Mouse (Mus musculus): ENCODE results near the gene Fam222a. TPM values are rescaled to one million over a fixed set of nuclear protein-coding genes. Genes with fewer than 3 reads are reported as not detected.

The Fam222a gene
- polyA plus RNA-seq, 2 experiments = 0.56 to 0.71 TPM

DNA sequence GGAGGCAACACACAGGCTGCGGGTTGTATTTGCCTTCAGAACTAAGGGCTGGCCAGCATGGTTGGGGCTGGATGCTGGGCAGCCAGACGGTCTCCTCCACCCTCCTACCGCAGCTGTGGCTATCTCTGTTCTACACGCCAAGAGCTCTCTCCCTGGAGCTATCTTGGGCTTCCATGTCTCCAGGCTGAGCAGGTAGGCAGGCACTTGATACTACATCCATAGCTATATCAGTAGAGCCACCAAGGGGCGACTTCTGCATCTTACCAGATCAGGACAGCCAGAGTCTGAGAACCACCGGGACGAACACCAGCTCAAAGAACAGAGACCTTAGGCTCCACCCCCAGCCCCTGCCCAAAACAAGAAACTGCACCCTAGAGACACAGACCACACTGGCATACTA is 47.0 kb downstream of the Fam222a start:
- H3K4me2 ChIP-seq (ENCODE audit: low read depth) = peak overlapping the region; percentile 31; the same call in 1 of the 2 replicates
- 16% methylated on average over 7 of the region's 7 CpGs for WGBS (ENCODE audit: insufficient replicate concordance)
- H3K9me3 ChIP-seq (ENCODE audit: control insufficient read depth, low read length) = no peaks in the 10 kb centered on the region
- TF ChIP-seq EP300 (IDR thresholded peaks at IDR 0.05; ENCODE audit: low read depth) = peak; percentile 81
- no peak for TF ChIP-seq CTCF (IDR thresholded peaks at IDR 0.05; ENCODE audit: low read depth)
- H3K27me3 ChIP-seq (ENCODE audit: control insufficient read depth, insufficient read depth, low read length) = no peaks in the 10 kb centered on the region
- H3K9ac ChIP-seq (replicated peaks) = no peak overlapping the region
- peaks cover 7 to 17% of the 10 kb centered on the region in 2 experiments; a peak in 3 of 4 replicates for H3K4me1 ChIP-seq (replicated peaks; ENCODE audit: control insufficient read depth in 2 of 2, insufficient read depth in 2 of 2, low read length in 1 of 2)
- no peak overlapping the region for H3K4me3 ChIP-seq (ENCODE audit: insufficient read depth in 1 of 2, low read depth in 2 of 2, low read length in 2 of 2)
- DNase-seq (ENCODE audit: low read depth in 3 of 3, low spot score in 3 of 3) (peak in 1 of 3 experiments; percentile 32), ATAC-seq (ENCODE audit: insufficient read depth) (peak; percentile 89)
- H3K27ac ChIP-seq = no peak overlapping the region
- H3K36me3 ChIP-seq (replicated peaks; ENCODE audit: control insufficient read depth, insufficient read depth, low read depth) = no peaks in the 10 kb centered on the region

DNA sequence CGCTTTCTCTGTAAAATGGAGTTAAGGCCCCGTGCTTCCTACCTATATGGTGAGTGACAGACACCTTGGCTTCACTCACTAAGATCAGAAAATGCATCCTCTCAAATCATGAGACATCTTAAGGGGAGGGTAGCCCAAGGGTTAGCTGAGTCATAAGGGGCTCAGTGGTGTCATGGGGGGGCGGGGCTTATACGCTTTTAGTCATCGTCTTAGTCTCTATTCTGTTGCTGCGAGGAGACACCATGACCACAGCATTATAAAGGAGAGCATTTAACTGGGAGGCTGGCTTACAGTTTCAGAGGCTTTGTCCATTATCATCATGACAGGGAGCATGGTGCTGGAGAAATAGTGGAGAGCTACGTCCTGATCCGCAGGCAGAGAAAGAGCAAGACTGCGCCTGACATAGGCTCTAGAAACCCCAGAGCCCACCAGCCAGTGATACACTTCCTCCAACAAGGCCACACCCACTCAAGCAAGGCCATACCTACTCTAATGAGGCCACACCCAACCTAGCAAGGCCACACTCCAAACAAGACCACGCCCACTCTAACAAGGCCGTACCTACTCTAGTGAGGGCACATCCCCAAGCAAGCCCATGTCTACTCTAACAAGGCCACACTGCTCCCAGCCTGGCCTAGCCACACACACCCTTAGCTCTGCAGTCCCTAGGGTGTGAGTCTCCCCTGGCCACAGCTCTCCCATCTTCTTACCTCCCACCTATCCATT is 48.7 kb downstream of the Fam222a start:
- no peak overlapping the region for H3K4me2 ChIP-seq (ENCODE audit: low read depth)
- no peak for TF ChIP-seq EP300 (IDR thresholded peaks at IDR 0.05; ENCODE audit: low read depth)
- no peak for TF ChIP-seq CTCF (IDR thresholded peaks at IDR 0.05; ENCODE audit: low read depth)
- peaks cover 7 to 17% of the 10 kb centered on the region in 2 experiments; a peak in 3 of 4 replicates for H3K4me1 ChIP-seq (replicated peaks; ENCODE audit: control insufficient read depth in 2 of 2, insufficient read depth in 2 of 2, low read length in 1 of 2)
- 63% methylated on average over 11 of the region's 11 CpGs for WGBS (ENCODE audit: insufficient replicate concordance)
- H3K27me3 ChIP-seq (ENCODE audit: control insufficient read depth, insufficient read depth, low read length) = no peaks in the 10 kb centered on the region
- ATAC-seq (ENCODE audit: insufficient read depth) = peak; percentile 20; the same call in 1 of the 2 replicates
- no peak overlapping the region for H3K4me3 ChIP-seq (ENCODE audit: insufficient read depth in 1 of 2, low read depth in 2 of 2, low read length in 2 of 2)
- no peak for DNase-seq (ENCODE audit: low read depth in 3 of 3, low spot score in 3 of 3)
- no peak overlapping the region for H3K27ac ChIP-seq
- no peak overlapping the region for H3K9ac ChIP-seq (replicated peaks)
- H3K36me3 ChIP-seq (replicated peaks; ENCODE audit: control insufficient read depth, insufficient read depth, low read depth) = no peaks in the 10 kb centered on the region
- no peaks in the 10 kb centered on the region for H3K9me3 ChIP-seq (ENCODE audit: control insufficient read depth, low read length)

DNA sequence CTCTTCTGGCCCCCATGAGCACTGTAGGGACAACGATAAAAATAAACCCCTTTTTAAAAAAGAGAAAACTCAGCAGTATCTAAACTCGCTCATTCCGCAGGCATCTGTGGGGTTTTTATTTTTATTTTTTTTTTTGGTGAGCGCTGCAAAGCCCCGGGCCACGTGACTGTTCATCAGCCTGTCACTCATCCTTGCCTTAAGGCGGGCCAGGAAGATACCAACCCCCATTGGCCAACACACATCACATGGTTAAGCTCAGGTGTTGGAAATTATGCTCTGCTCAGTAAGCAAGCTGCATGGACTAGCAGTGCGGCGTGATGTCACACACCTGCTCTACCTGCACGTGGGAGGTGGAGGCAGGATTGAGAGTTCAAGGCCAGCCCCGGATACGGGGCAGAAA is 50.0 kb downstream of the Fam222a start:
- no peak overlapping the region for H3K9ac ChIP-seq (replicated peaks)
- H3K4me1 ChIP-seq (replicated peaks; ENCODE audit: control insufficient read depth in 2 of 2, insufficient read depth in 2 of 2, low read length in 1 of 2) = peaks cover 7 to 17% of the 10 kb centered on the region in 2 experiments; a peak in 3 of 4 replicates
- H3K9me3 ChIP-seq (ENCODE audit: control insufficient read depth, low read length) = no peaks in the 10 kb centered on the region
- H3K4me3 ChIP-seq (ENCODE audit: insufficient read depth in 1 of 2, low read depth in 2 of 2, low read length in 2 of 2) = no peak overlapping the region
- no peaks in the 10 kb centered on the region for H3K36me3 ChIP-seq (replicated peaks; ENCODE audit: control insufficient read depth, insufficient read depth, low read depth)
- TF ChIP-seq EP300 (IDR thresholded peaks at IDR 0.05; ENCODE audit: low read depth) (no peak), CTCF (IDR thresholded peaks at IDR 0.05; ENCODE audit: low read depth) (no peak)
- no peak overlapping the region for H3K4me2 ChIP-seq (ENCODE audit: low read depth)
- H3K27ac ChIP-seq = no peak overlapping the region
- DNase-seq (ENCODE audit: low read depth in 3 of 3, low spot score in 3 of 3) (no peak), ATAC-seq (ENCODE audit: insufficient read depth) (no peak)
- WGBS (ENCODE audit: insufficient replicate concordance) = 56% methylated on average over 12 of the region's 12 CpGs
- no peaks in the 10 kb centered on the region for H3K27me3 ChIP-seq (ENCODE audit: control insufficient read depth, insufficient read depth, low read length)

DNA sequence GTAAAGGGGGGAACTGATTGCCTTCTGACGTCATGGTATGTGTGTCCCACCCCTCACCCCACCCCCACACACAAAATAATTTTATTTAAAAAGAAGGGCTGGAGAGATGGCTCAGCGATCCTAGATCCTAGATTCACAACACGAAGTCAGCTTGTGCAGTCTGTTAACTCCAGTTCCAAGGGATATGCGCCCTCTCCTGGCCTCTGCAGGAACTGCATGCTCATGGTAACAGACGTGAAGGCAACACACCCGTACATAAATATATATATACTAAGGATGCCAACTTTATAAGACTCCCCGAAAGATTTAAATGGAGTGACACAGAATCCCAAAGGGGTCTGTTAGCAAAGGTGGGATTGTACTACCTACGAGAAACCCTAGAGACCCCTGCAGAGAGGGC is 51.0 kb downstream of the Fam222a start:
- Histone ChIP-seq H3K27ac (no peak overlapping the region), H3K27me3 (ENCODE audit: control insufficient read depth, insufficient read depth, low read length) (no peaks in the 10 kb centered on the region), H3K9me3 (ENCODE audit: control insufficient read depth, low read length) (no peaks in the 10 kb centered on the region), H3K4me1 (replicated peaks; ENCODE audit: control insufficient read depth in 2 of 2, insufficient read depth in 2 of 2, low read length in 1 of 2) (peaks cover 7 to 17% of the 10 kb centered on the region in 2 experiments; a peak in 3 of 4 replicates), H3K9ac (replicated peaks) (no peak overlapping the region), H3K36me3 (replicated peaks; ENCODE audit: control insufficient read depth, insufficient read depth, low read depth) (no peaks in the 10 kb centered on the region), H3K4me3 (ENCODE audit: insufficient read depth in 1 of 2, low read depth in 2 of 2, low read length in 2 of 2) (no peak overlapping the region), H3K4me2 (ENCODE audit: low read depth) (no peak overlapping the region)
- ATAC-seq (ENCODE audit: insufficient read depth) = no peak
- TF ChIP-seq EP300 (IDR thresholded peaks at IDR 0.05; ENCODE audit: low read depth) (no peak), CTCF (IDR thresholded peaks at IDR 0.05; ENCODE audit: low read depth) (peak; percentile 93)
- peak; percentile 53 to 58 (median 55) for DNase-seq (ENCODE audit: low read depth in 3 of 3, low spot score in 3 of 3)
- 17% methylated on average over 8 of the region's 8 CpGs for WGBS (ENCODE audit: insufficient replicate concordance)

DNA sequence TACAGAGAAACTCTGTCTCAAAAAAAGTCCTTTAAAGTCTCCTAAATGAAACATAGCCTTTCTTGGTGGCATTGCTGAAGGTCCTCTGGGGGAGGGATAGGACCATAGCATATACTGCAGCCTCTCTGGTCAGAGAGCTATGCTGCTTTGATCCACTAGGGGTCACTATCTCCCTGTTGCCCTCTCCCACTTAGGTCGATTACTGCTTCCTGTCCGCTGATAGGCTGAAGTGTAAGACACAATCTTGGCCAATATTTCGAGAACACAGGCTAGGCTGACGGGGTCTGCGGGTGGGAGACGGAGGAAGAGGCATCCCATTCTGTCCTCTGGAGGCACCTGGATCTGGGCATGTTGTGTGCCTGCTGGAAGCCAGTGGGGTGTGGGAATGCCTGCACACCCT is 52.5 kb downstream of the Fam222a start:
- Histone ChIP-seq H3K9ac (replicated peaks) (no peak overlapping the region), H3K4me3 (ENCODE audit: insufficient read depth in 1 of 2, low read depth in 2 of 2, low read length in 2 of 2) (no peak overlapping the region), H3K4me1 (replicated peaks; ENCODE audit: control insufficient read depth in 2 of 2, insufficient read depth in 2 of 2, low read length in 1 of 2) (peaks cover 3 to 10% of the 10 kb centered on the region in 2 experiments; a peak in 2 of 4 replicates), H3K27ac (no peak overlapping the region), H3K9me3 (ENCODE audit: control insufficient read depth, low read length) (no peaks in the 10 kb centered on the region), H3K36me3 (replicated peaks; ENCODE audit: control insufficient read depth, insufficient read depth, low read depth) (no peaks in the 10 kb centered on the region), H3K27me3 (ENCODE audit: control insufficient read depth, insufficient read depth, low read length) (no peaks in the 10 kb centered on the region), H3K4me2 (ENCODE audit: low read depth) (no peak overlapping the region)
- DNase-seq (ENCODE audit: low read depth in 3 of 3, low spot score in 3 of 3) (peak in 1 of 3 experiments; percentile 19), ATAC-seq (ENCODE audit: insufficient read depth) (no peak)
- peak; percentile 86 for TF ChIP-seq CTCF (IDR thresholded peaks at IDR 0.05; ENCODE audit: low read depth)
- TF ChIP-seq EP300 (IDR thresholded peaks at IDR 0.05; ENCODE audit: low read depth) = no peak
- WGBS (ENCODE audit: insufficient replicate concordance) = 19% methylated on average over 6 of the region's 6 CpGs
